Mouse (Mus musculus): Measurements from ENCODE around the gene Snrnp27.

DNA sequence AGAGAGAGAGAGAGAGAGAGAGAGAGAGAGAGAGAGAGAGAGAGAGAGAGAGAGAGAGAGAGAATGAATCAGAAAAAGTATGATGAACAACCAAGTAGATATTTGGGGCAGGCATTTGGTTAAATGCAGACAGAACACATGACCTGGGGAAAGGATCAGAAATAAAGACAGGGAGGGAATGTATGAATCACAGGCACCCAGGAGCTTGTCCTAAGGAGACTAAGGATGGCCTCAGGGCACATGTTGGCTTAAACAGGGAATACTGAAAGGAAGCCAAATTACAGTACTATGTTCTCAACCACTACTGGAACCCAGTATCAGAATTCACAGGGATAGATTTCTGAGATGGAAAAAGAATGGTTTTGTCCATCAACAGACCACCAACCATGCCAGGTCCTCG is 2.6 kb upstream of the Snrnp27 start:
- TF ChIP-seq CTCF (IDR thresholded peaks at IDR 0.05) (no peak), POLR2A (IDR thresholded peaks at IDR 0.05; ENCODE audit: insufficient read depth, low read depth, low read length) (no peak), EP300 (IDR thresholded peaks at IDR 0.05; ENCODE audit: insufficient read depth, low read depth, low read length) (no peak)

Measured in heart, adult 2 months (tissue).